Mouse (Mus musculus) intestine, embryonic 16.5 days (tissue): ENCODE results near the gene Wdr27. TPM values are rescaled to one million over a fixed set of nuclear protein-coding genes. Genes with fewer than 3 reads are reported as not detected.
"Not testable (repeated sequence)": the region's sequence is repeated elsewhere in the genome, so short reads cannot be mapped to it uniquely, and the experiment has no call there.

Source experiments
- ATAC-seq: fragments of 200-750 bp; cut with Nextera tagmentation; 2 replicates; pipeline ENCODE4 v1.8.0; 2017; ENCODE audit warnings: moderate TSS enrichment, moderate library complexity
- H3K27ac ChIP-seq: fragments of 300-500 bp; sonication (generic); 2 replicates; pipeline ENCODE4 v1.5.1; 2014; ENCODE audit warnings: mild to moderate bottlenecking, low read length
- H3K27me3 ChIP-seq: fragments of 300-500 bp; sonication (generic); replicated peaks from 2 replicates; pipeline ENCODE4 v1.6.1; 2014; ENCODE audit warnings: low read length, control low read depth, mixed read lengths; ENCODE audit not compliant: control insufficient read depth, insufficient read depth
- H3K36me3 ChIP-seq: fragments of 300-500 bp; sonication (generic); 2 replicates; pipeline ENCODE4 v1.6.1; 2014; ENCODE audit warnings: low read length, control low read depth; ENCODE audit not compliant: control insufficient read depth, insufficient read depth
- H3K4me1 ChIP-seq: fragments of 300-500 bp; sonication (generic); 2 replicates; pipeline ENCODE4 v1.6.1; 2014; ENCODE audit warnings: low read length, control low read depth, mixed read lengths; ENCODE audit not compliant: control insufficient read depth, insufficient read depth
- H3K4me2 ChIP-seq: fragments of 300-500 bp; sonication (generic); 2 replicates; pipeline ENCODE4 v1.6.1; 2014; ENCODE audit warnings: low read depth, low read length, control low read depth
- H3K4me3 ChIP-seq: fragments of 300-500 bp; sonication (generic); 2 replicates; pipeline ENCODE4 v1.5.1; 2014; ENCODE audit warnings: mild to moderate bottlenecking, low read length
- H3K9ac ChIP-seq: fragments of 300-500 bp; sonication (generic); 2 replicates; pipeline ENCODE4 v1.6.1; 2014; ENCODE audit warnings: low read depth, low read length
- H3K9me3 ChIP-seq: fragments of 300-500 bp; sonication (generic); 2 replicates; pipeline ENCODE4 v1.6.1; 2016; ENCODE audit warnings: low read length, control low read depth; ENCODE audit not compliant: control insufficient read depth
- WGBS: fragments of 180-500 bp; shearing (Covaris S2); extraction: QIAGEN DNeasy Blood & Tissue Kit; methylation state at CpG from one replicate; pipeline ENCODE4 v1.1.7; 2014; 5-methylcytosine and 5-hydroxymethylcytosine counted together
- polyA plus RNA-seq: library from polyadenylated mRNA; unstranded; fragments of >200 nt; fragmentation: Nextera tagmentation; extraction: Ambion mirVana; gene quantifications from 2 replicates; pipeline ENCODE4 v1.2.1, GENCODE M21; 2015

Wdr27 gene
- polyA plus RNA-seq, 1 experiment from 2014 or later: 5.0 TPM

- ATAC-seq: peak; percentile 41
- Histone ChIP-seq H3K4me3 (peak overlapping the region; percentile 73), H3K27ac (no peak overlapping the region), H3K4me1 (peaks cover 3% of the 10 kb centered on the region), H3K9ac (peak overlapping the region; percentile 83), H3K9me3 (no peaks in the 10 kb centered on the region), H3K36me3 (no peaks in the 10 kb centered on the region), H3K27me3 (no peaks in the 10 kb centered on the region), H3K4me2 (peak overlapping the region; percentile 86)
- WGBS: under 1% methylated on average over 20 of the region's 23 CpGs
Measured at GRCm38 (mm10) chr17:14960520-14960919, 17.6 kb upstream of the Wdr27 start.

GRCm38 (mm10) chr17:14959979-14960378 is 17.0 kb upstream of the Wdr27 start:
- peak overlapping the region; percentile 57; the same call in 1 of the 2 replicates for H3K9ac ChIP-seq
- H3K9me3 ChIP-seq: no peaks in the 10 kb centered on the region
- H3K27ac ChIP-seq: no peak overlapping the region
- H3K4me2 ChIP-seq: peak overlapping the region; percentile 59
- peak overlapping the region; percentile 38; the same call in 1 of the 2 replicates for H3K4me3 ChIP-seq
- no peaks in the 10 kb centered on the region for H3K27me3 ChIP-seq
- no peaks in the 10 kb centered on the region for H3K36me3 ChIP-seq
- 30% methylated on average over 3 of the region's 3 CpGs for WGBS
- H3K4me1 ChIP-seq: peaks cover 3% of the 10 kb centered on the region
- no peak for ATAC-seq

- ATAC-seq: no peak
- Histone ChIP-seq H3K27me3 (no peaks in the 10 kb centered on the region), H3K27ac (no peak overlapping the region), H3K9ac (no peak overlapping the region), H3K4me2 (no peak overlapping the region), H3K9me3 (no peaks in the 10 kb centered on the region), H3K36me3 (peaks cover 3% of the 10 kb centered on the region; the same call in 1 of the 2 replicates), H3K4me3 (no peak overlapping the region), H3K4me1 (peaks cover 3% of the 10 kb centered on the region)
- 86% methylated on average over 5 of the region's 5 CpGs for WGBS
Measured at GRCm38 (mm10) chr17:14958686-14959327, 15.8 kb upstream of the Wdr27 start.

- ATAC-seq: no peak
- Histone ChIP-seq H3K27ac (no peak overlapping the region), H3K27me3 (no peaks in the 10 kb centered on the region), H3K9me3 (no peaks in the 10 kb centered on the region), H3K4me2 (no peak overlapping the region), H3K4me3 (no peak overlapping the region), H3K9ac (no peak overlapping the region), H3K4me1 (no peaks in the 10 kb centered on the region), H3K36me3 (peaks cover 11% of the 10 kb centered on the region; the same call in 1 of the 2 replicates)
- 88% methylated on average over 8 of the region's 8 CpGs for WGBS
Measured at GRCm38 (mm10) chr17:14953452-14953851, 10.5 kb upstream of the Wdr27 start.

GRCm38 (mm10) chr17:14949161-14949827 is 6.3 kb upstream of the Wdr27 start:
- ATAC-seq: no peak
- Histone ChIP-seq H3K4me2 (no peak overlapping the region), H3K27me3 (no peaks in the 10 kb centered on the region), H3K9ac (no peak overlapping the region), H3K9me3 (no peaks in the 10 kb centered on the region), H3K36me3 (peaks cover 11% of the 10 kb centered on the region; the same call in 1 of the 2 replicates), H3K4me3 (no peak overlapping the region), H3K27ac (no peak overlapping the region), H3K4me1 (no peaks in the 10 kb centered on the region)
- 84% methylated on average over 7 of the region's 7 CpGs for WGBS

GRCm38 (mm10) chr17:14944551-14944950 is 1.6 kb upstream of the Wdr27 start:
- WGBS: 86% methylated on average over 1 of the region's 1 CpGs
- no peaks in the 10 kb centered on the region for H3K27me3 ChIP-seq
- H3K4me3 ChIP-seq: 0 out of 2 replicates have a peak overlapping the region, but pooled peaks have one; percentile 0

GRCm38 (mm10) chr17:14943729-14944059 is 736 bp upstream of the Wdr27 start:
- H3K4me3 ChIP-seq: peak overlapping the region; percentile 82
- H3K27me3 ChIP-seq: no peaks in the 10 kb centered on the region
- peak overlapping the region; percentile 68 for H3K27ac ChIP-seq
- no peaks in the 10 kb centered on the region for H3K9me3 ChIP-seq
- peak overlapping the region; percentile 87 for H3K9ac ChIP-seq
- 16% methylated on average over 16 of the region's 16 CpGs for WGBS
- no peaks in the 10 kb centered on the region for H3K36me3 ChIP-seq
- H3K4me1 ChIP-seq: peaks cover 5% of the 10 kb centered on the region
- H3K4me2 ChIP-seq: peak overlapping the region; percentile 91
- no peak; the same call in 1 of the 2 replicates for ATAC-seq

More at GRCm38 (mm10) chr17:14944551-14944950, 1.6 kb upstream of the Wdr27 start:
- H3K4me1 ChIP-seq: peaks cover 5% of the 10 kb centered on the region
- H3K9me3 ChIP-seq: no peaks in the 10 kb centered on the region
- no peaks in the 10 kb centered on the region for H3K36me3 ChIP-seq
- H3K27ac ChIP-seq: no peak overlapping the region
- no peak overlapping the region for H3K4me2 ChIP-seq
- ATAC-seq: no peak
- no peak overlapping the region for H3K9ac ChIP-seq

- WGBS: 69% methylated on average over 6 of the region's 6 CpGs
- ATAC-seq, H3K36me3 ChIP-seq, H3K27me3 ChIP-seq, H3K27ac ChIP-seq, H3K9me3 ChIP-seq, H3K4me1 ChIP-seq: not testable (repeated sequence)
- Histone ChIP-seq H3K4me2 (peak overlapping the region; percentile 69), H3K4me3 (peak overlapping the region; percentile 82), H3K9ac (peak overlapping the region; percentile 87; the same call in 1 of the 2 replicates)
Measured at GRCm38 (mm10) chr17:14942181-14942580, 777 bp downstream of the Wdr27 start.

GRCm38 (mm10) chr17:14935841-14936605 is 6.9 kb downstream of the Wdr27 start:
- Histone ChIP-seq H3K27me3 (no peaks in the 10 kb centered on the region), H3K4me3 (no peak overlapping the region), H3K9ac (no peak overlapping the region), H3K4me1 (no peaks in the 10 kb centered on the region), H3K4me2 (no peak overlapping the region), H3K9me3 (no peaks in the 10 kb centered on the region), H3K36me3 (no peaks in the 10 kb centered on the region), H3K27ac (no peak overlapping the region)
- WGBS: 53% methylated on average over 5 of the region's 5 CpGs
- ATAC-seq: no peak
